Mouse (Mus musculus) MEL-GATA-1-ER (cell line): ENCODE data around the gene Antxr1.

Experiments
- DNase-seq: peaks from one replicate; pipeline ENCODE4 v3.0.0-alpha.2; 2012; ENCODE audit warnings: low read depth; ENCODE audit errors: extremely low read depth

The Antxr1 gene

DNA sequence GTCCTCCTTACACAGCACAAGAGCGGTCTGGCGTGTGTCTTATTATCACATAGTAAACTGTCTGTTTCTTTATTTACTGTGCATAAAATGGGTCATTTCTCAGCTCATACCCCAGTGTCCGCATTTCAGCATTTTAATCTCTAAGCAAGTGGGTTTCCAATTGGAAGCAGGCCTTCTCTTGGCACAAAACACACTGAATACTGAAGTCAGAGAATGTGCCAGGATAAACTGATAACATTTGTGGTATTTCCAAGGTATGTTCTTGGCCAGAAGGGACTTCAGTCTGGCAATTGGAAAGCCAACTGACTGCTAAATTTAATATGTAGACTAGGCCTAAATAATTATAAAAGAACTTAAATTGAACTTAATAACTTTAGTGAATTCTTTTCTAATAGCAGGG is 84.9 kb downstream of the Antxr1 start:
- no peak for DNase-seq

DNA sequence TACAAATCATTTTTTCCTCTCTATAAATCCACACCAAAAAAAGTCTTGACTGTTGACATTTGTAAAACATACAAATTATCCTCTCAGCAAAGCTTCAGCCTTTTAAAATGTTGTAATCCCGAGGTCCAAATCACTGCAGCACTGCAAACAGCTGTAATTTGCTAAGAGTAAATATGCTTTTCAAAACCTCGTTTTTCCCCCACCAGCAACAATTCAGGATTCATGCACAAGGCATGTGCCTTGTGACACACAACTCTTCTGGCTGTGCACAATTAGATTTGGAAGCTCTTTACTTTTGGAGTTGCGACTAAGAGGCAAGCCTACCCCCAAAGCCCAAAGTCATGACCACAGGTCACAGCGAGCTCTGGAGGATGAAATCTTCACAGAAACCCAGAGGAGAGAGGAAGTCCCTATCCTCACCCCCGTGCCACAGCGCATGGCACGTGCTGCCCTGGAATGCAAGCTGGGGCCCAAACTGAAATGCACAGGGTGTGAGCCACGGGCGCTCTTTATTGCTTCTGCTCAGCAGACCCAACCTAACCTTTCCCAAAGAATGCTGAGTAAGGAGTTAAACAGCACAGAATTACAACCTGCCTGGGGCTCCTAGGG is 87.3 kb downstream of the Antxr1 start:
- DNase-seq, result no peak

GRCm38 (mm10) chr6:87244117-87245100 is 91.2 kb downstream of the Antxr1 start:
- DNase-seq, result no peak

DNA sequence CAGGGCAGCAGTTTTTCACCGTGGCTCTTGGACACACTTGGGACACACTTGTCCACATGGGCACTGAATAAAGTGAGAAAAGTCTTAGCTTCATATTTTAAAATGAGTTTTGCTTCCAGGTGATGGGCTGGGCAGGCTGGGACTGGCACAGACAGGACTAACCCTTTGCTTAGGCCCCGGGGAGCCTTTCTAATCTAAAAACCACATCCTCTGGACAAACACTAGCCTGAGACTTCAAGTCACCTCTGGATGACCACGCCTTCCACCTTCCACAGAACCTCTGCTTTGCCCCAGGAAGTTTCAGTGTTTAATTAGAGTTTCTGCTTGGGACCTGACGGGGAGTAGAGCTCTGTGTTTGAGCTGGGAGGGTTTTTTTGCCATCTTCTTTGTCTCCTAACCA is 98.4 kb downstream of the Antxr1 start:
- DNase-seq, result no peak

- DNase-seq, result no peak
Observed at GRCm38 (mm10) chr6:87236061-87236460, 99.6 kb downstream of the Antxr1 start.

DNA sequence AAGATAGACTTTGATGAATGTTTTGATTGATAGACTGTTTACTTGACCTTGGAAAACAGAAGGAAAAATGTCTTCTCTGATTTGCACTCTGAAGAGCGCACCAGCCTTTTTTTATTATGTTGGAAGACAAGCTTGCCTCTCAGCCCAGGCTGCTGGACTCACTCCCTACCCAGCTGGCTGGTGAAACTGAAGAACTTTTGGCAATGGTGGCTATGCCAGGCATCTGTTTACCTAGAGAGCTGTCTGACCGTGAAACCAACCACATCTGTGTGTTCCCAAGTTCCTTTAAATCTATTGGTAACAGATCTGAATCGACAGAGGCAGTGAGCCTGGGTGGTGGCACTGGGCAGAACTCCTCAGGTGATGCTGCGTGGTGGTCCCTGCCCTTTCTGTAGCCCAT is 102.5 kb downstream of the Antxr1 start:
- no peak for DNase-seq

DNA sequence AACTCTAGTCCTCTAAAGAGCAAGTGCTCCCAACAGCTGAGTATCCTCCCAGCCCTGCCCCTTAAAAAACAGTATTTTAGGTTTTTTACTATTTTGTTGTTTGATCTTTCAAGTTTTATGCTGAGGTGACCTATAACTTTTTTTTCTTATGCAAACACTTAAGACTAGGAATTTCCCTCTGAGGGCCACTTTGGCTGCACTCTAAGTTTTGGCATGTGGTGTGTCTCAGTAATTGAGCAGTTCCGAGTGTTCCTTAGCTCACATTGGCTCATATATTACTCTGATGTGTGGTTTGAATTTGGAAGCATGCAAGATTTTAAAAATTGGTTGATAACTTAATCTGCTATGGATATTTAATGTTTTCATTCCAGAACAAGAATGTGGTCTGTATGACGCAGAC is 105.6 kb downstream of the Antxr1 start:
- DNase-seq, result no peak

DNA sequence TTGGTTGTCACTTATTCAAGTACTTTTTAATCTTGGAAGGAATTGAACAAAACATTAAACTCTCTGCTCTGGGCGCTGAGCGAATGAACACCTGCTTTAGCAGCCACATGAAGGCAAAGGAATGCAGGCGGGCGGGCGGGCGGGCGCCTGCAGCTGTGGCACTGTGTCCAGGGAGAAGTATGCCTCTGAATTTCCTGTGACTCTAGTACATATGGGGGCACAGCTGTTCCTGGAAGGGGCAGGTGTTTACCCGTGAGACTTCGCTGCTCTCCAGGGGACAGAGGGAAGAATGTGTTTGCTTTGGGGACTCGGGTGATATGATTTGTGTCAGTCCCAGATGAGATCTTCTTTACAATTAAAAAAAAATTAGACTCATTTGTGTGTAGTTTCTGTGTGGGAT is 107.7 kb downstream of the Antxr1 start:
- DNase-seq, result no peak

GRCm38 (mm10) chr6:87226315-87226714 is 109.3 kb downstream of the Antxr1 start:
- DNase-seq, result no peak

- no peak for DNase-seq
Observed at GRCm38 (mm10) chr6:87225286-87225685, 110.3 kb downstream of the Antxr1 start.

GRCm38 (mm10) chr6:87222854-87223631 is 112.6 kb downstream of the Antxr1 start:
- no peak for DNase-seq

DNA sequence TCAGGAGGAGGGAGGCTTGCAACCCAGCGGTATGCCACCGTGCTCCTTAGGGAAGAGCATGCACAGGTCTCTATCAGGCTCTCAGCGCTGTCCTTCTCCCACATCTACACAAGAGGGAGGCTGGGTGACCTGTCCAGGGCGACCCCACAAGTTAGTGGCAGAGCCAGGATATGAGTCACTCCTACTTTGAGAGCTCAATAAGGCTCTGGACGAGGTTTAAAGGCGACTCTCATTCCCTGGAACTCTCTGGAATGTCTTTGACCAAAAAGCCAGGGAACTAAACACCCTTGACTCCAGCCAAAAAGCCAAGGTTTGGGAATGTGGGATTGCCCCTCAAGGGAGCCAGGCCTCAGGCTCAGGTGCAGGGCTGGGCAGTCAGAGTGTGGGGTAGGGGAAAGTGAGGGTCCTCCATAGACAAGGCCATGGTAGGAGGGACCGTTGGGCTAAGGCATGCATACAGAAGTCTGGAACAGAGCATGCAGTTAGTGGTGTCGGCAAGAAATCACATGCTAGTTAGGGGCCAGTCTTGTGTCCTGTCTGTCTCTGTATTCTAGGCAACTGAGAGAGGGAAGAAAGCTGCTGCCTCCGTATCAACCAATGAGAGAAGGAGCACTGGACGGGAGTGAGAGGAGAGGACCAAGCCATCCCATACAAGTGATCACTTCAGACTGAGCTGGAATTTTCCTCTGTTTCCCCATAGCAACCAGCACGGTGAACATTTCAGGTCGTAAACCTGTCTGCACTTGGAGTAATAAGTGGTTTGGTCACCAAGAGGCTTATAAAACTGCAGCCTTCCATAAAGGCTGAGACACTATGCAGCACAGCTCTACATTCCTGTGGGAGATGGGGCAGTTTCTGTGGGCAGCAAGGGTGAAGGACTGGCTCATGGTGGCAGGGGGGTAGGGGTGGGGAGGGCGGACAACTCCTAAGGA is 116.3 kb downstream of the Antxr1 start:
- DNase-seq, result no peak

- DNase-seq, result no peak
Observed at GRCm38 (mm10) chr6:87216114-87216591, 119.5 kb downstream of the Antxr1 start.

DNA sequence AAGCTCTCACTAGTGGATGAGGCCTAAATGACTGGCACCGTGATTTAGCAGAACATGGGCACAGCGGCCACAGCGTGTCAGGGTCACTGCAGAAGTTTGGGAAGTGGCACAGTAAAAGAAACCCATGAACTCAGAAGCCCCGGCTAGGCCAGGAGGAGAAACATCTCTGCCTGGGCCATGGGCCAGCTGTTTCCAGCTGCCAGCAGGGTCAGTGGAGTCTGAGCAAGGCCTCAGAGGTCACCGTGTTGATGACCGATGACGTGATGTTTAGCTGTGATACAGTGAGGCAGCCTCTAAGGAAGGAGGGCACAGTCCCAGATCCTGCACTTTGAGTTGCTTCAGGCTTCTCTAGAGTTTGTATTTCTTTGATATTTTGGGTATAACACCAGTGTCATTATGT is 122.4 kb downstream of the Antxr1 start:
- no peak for DNase-seq

- DNase-seq, result no peak
Observed at GRCm38 (mm10) chr6:87211551-87211950, 124.1 kb downstream of the Antxr1 start.

DNA sequence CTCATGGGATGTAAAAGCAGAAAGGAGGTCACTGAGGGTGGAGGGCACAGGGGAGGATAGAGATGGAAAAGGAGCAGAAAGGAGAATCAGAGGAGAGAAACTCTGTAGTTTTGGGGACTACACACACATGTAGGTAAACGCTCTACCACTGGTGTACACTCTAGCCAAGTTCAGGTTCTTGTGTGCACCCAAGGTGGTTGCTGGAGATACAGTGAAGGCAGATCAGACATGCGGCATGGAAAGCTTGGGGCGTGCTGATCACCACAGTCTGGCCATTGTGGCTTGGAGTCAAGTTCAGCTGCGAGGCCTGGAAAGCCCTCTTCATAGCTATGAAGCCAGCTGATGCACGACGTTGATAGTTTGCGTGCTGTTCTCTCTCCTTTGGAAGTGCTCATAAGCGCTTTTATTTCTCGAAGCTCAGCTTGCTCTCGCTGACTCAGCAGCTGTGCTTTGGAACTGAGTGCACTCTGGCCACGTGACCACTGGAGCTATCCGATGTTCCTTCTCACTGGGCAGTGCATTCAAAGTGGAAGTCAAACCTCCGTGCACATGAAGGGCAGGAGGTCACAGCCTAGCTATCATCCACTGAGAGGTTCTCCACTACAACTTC is 128.1 kb downstream of the Antxr1 start:
- DNase-seq, result no peak

DNA sequence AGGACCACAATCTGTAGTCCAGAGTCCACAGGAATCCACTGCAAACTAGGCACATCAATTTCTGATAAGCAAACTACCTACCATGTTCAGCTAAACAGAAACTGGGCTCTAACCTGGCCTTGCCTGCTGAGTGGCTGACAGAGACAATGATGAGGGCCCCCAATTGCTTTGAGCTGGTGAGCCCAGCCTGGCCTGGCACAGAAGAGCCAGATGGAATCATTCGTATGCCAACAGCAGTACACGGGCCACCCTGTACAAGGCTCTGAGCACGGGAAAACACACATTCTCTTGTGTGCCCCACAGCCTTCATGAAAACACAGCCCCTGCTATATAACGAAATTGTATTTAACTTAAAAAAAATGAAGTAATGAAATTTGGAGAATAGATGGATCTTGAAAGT is 128.8 kb downstream of the Antxr1 start:
- no peak for DNase-seq

DNA sequence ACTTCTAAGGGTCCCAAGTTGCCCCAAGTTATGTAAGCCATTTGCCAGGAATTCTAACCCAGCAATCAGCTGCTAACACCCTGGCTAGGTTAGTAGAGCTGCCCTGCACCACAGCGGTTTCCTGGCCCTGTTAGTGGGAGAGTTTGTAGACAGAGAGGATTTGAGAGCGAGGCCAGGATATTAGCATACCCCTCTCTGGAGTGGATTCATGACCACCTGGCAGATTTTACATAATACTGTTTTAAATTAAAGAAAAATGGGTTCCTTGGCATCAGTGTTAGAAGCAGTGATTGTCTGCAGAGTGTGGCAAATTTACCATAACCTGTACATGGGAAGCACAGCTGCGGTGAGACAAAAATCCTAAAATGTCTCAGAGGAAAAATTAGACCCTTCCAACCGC is 132.2 kb downstream of the Antxr1 start:
- no peak for DNase-seq

DNA sequence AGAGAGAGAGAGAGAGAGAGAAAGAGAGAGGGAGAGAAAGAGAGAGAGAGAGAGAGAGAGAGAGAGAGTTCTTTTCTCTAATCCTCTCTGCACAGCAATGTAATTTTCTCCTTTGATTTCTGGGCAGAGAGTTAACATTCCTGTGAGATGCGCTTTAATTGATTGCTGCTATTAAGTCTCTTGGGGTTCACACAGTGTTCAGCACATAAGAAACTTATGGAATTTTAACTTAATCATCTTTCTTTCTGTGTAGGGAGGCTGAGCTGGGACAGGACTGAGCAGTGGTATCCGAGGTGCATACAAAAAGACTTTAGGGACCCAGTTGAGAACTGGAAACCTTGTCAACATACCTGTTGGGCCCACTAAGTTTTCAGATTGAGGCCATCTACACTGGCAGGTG is 132.6 kb downstream of the Antxr1 start:
- DNase-seq, result no peak

- no peak for DNase-seq
Observed at GRCm38 (mm10) chr6:87202048-87202605, 133.5 kb downstream of the Antxr1 start.
